Mouse (Mus musculus): ENCODE results near the gene Usp47.
"Not testable (repeated sequence)": the region's sequence is repeated elsewhere in the genome, so short reads cannot be mapped to it uniquely, and the experiment has no call there.

The Usp47 gene

GRCm38 (mm10) chr7:112036636-112037035 is 13.3 kb downstream of the Usp47 start:
- no peak for DNase-seq (ENCODE audit: extremely low read depth, low read depth, low spot score)

- DNase-seq (ENCODE audit: extremely low read depth, low read depth, low spot score) = no peak
Measured at GRCm38 (mm10) chr7:112040271-112040670, 17.0 kb downstream of the Usp47 start.

- DNase-seq (ENCODE audit: extremely low read depth, low read depth, low spot score) = no peak
Measured at GRCm38 (mm10) chr7:112042758-112043157, 19.5 kb downstream of the Usp47 start.

GRCm38 (mm10) chr7:112045249-112045648 is 21.9 kb downstream of the Usp47 start:
- no peak for DNase-seq (ENCODE audit: extremely low read depth, low read depth, low spot score)

GRCm38 (mm10) chr7:112045794-112046388 is 22.6 kb downstream of the Usp47 start:
- DNase-seq (ENCODE audit: extremely low read depth, low read depth, low spot score) = no peak

- no peak for DNase-seq (ENCODE audit: extremely low read depth, low read depth, low spot score)
Measured at GRCm38 (mm10) chr7:112048643-112049042, 25.3 kb downstream of the Usp47 start.

- no peak for DNase-seq (ENCODE audit: extremely low read depth, low read depth, low spot score)
Measured at GRCm38 (mm10) chr7:112053667-112054066, 30.4 kb downstream of the Usp47 start.

GRCm38 (mm10) chr7:112055901-112056625 is 32.8 kb downstream of the Usp47 start:
- peak; percentile 25 for DNase-seq (ENCODE audit: extremely low read depth, low read depth, low spot score)

GRCm38 (mm10) chr7:112074868-112075267 is 51.6 kb downstream of the Usp47 start:
- no peak for DNase-seq (ENCODE audit: extremely low read depth, low read depth, low spot score)

- DNase-seq (ENCODE audit: extremely low read depth, low read depth, low spot score) = no peak
Measured at GRCm38 (mm10) chr7:112082636-112083035, 59.3 kb downstream of the Usp47 start.

- DNase-seq (ENCODE audit: extremely low read depth, low read depth, low spot score) = no peak
Measured at GRCm38 (mm10) chr7:112084222-112084621, 60.9 kb downstream of the Usp47 start.

GRCm38 (mm10) chr7:112085062-112085461 is 61.8 kb downstream of the Usp47 start:
- DNase-seq (ENCODE audit: extremely low read depth, low read depth, low spot score) = no peak

- no peak for DNase-seq (ENCODE audit: extremely low read depth, low read depth, low spot score)
Measured at GRCm38 (mm10) chr7:112086186-112086585, 62.9 kb downstream of the Usp47 start.

GRCm38 (mm10) chr7:112094923-112095322 is 71.6 kb downstream of the Usp47 start:
- DNase-seq (ENCODE audit: extremely low read depth, low read depth, low spot score) = not testable (repeated sequence)

GRCm38 (mm10) chr7:112100887-112101286 is 77.6 kb downstream of the Usp47 start:
- DNase-seq (ENCODE audit: extremely low read depth, low read depth, low spot score) = no peak

- DNase-seq (ENCODE audit: extremely low read depth, low read depth, low spot score) = no peak
Measured at GRCm38 (mm10) chr7:112102933-112103332, 79.6 kb downstream of the Usp47 start.

GRCm38 (mm10) chr7:112103816-112104215 is 80.5 kb downstream of the Usp47 start:
- DNase-seq (ENCODE audit: extremely low read depth, low read depth, low spot score) = no peak

GRCm38 (mm10) chr7:112108757-112109156 is 85.5 kb downstream of the Usp47 start:
- DNase-seq (ENCODE audit: extremely low read depth, low read depth, low spot score) = no peak

GRCm38 (mm10) chr7:112110638-112111372 is 87.5 kb downstream of the Usp47 start:
- no peak for DNase-seq (ENCODE audit: extremely low read depth, low read depth, low spot score)

- DNase-seq (ENCODE audit: extremely low read depth, low read depth, low spot score) = no peak
Measured at GRCm38 (mm10) chr7:112117501-112117900, 94.2 kb downstream of the Usp47 start.

- DNase-seq (ENCODE audit: extremely low read depth, low read depth, low spot score) = no peak
Measured at GRCm38 (mm10) chr7:112118086-112118485, 94.8 kb downstream of the Usp47 start.

- DNase-seq (ENCODE audit: extremely low read depth, low read depth, low spot score) = no peak
Measured at GRCm38 (mm10) chr7:112119248-112119647, 95.9 kb downstream of the Usp47 start.
